Mouse (Mus musculus) kidney, postnatal 25 days (tissue): ENCODE data around the gene Zbtb5.
A peak's percentile ranks its signal among the peaks of the same experiment; 100 is the strongest.

Experiments
- DNase-seq, 2 experiments: peaks; one replicate each; pipeline ENCODE4 v3.0.0; 2021; ENCODE audit warnings: mixed read lengths in 2 of 2

The Zbtb5 gene

GRCm38 (mm10) chr4:44967402-44967801 is 44.8 kb downstream of the Zbtb5 start:
- no peak for DNase-seq

GRCm38 (mm10) chr4:44965736-44966135 is 46.5 kb downstream of the Zbtb5 start:
- DNase-seq, result peak; percentile 22 to 42

- peak in 1 of 2 experiments; percentile 24 for DNase-seq
Observed at GRCm38 (mm10) chr4:44965175-44965574, 47.0 kb downstream of the Zbtb5 start.

- peak in 1 of 2 experiments; percentile 24 for DNase-seq
Observed at GRCm38 (mm10) chr4:44963156-44963555, 49.1 kb downstream of the Zbtb5 start.

- DNase-seq, result no peak
Observed at GRCm38 (mm10) chr4:44959220-44959619, 53.0 kb downstream of the Zbtb5 start.

GRCm38 (mm10) chr4:44958776-44959175 is 53.4 kb downstream of the Zbtb5 start:
- DNase-seq, result no peak

DNA sequence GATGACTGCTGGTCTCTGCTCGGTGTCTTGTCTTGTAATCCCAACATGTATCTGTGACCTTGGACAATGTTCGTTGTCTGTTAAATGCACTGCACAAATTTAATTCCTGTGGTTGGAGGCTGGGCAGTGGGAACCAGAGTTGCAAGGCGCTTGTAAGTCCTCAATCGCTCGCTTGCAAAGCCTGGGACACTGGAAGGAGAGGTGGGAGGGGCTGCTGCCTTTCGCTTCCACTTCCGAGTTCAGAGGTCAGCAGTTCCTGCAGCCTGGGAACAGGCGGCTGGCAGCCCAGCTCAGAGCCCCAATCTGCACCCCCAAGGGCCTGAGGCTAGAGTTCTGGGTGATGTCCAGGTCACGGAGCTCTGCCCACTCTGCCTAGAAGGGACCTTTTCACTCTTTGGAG is 59.2 kb downstream of the Zbtb5 start:
- no peak for DNase-seq

- DNase-seq, result no peak
Observed at GRCm38 (mm10) chr4:44948314-44948713, 63.9 kb downstream of the Zbtb5 start.

GRCm38 (mm10) chr4:44947464-44947863 is 64.7 kb downstream of the Zbtb5 start:
- DNase-seq, result no peak

GRCm38 (mm10) chr4:44946126-44946525 is 66.1 kb downstream of the Zbtb5 start:
- peak in 1 of 2 experiments; percentile 4 for DNase-seq

- DNase-seq, result peak; percentile 8 to 40
Observed at GRCm38 (mm10) chr4:44944426-44945075, 67.7 kb downstream of the Zbtb5 start.

DNA sequence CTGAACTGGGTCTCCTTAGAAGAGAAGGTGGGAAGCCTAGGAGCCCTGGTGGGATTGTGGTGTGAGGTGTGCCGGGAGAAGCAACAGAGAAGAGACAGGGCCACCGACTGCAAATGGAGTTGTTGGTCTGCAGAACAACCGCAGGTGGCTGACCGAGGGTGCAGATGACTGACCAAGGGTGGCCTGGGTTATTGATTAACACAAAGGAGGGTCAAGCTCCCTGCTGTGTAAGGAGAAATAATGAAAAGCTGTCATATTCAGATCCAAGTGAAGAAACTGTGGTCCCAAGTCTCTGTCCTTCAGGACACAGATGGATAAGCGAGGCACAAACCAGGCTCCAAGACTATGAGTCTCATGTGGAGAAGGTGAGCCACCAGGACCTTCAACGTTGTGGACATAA is 68.7 kb downstream of the Zbtb5 start:
- DNase-seq, result peak; percentile 60 to 80

- no peak for DNase-seq
Observed at GRCm38 (mm10) chr4:44942237-44942636, 70.0 kb downstream of the Zbtb5 start.
